Mouse (Mus musculus) heart, adult 2 months (tissue): ENCODE data around the gene Vtcn1. TPM values are rescaled to one million over a fixed set of nuclear protein-coding genes. Genes with fewer than 3 reads are reported as not detected.

Experiments
- DNase-seq, 2 experiments: peaks; one replicate each; pipeline ENCODE4 v3.0.0; 2021
- H3K27ac ChIP-seq: fragments of 200-600 bp; 2 replicates; pipeline ENCODE4 v1.8.1; 2022
- H3K27me3 ChIP-seq: fragments of 200-500 bp; 2 replicates; pipeline ENCODE4 v1.6.1; 2012; ENCODE audit warnings: mild to moderate bottlenecking, low read length, inconsistent platforms, mixed read lengths; ENCODE audit not compliant: control insufficient read depth, insufficient read depth
- H3K36me3 ChIP-seq: fragments of 200-500 bp; 2 replicates; pipeline ENCODE4 v1.6.1; 2012; ENCODE audit warnings: low read length, inconsistent platforms; ENCODE audit not compliant: control insufficient read depth, insufficient read depth
- H3K4me1 ChIP-seq: fragments of 200-500 bp; 2 replicates; pipeline ENCODE4 v1.6.1; 2011; ENCODE audit warnings: low read length; ENCODE audit not compliant: control insufficient read depth, insufficient read depth
- H3K4me3 ChIP-seq: fragments of 200-600 bp; 2 replicates; pipeline ENCODE4 v1.8.1; 2022
- H3K79me2 ChIP-seq: fragments of 200-500 bp; replicated peaks from 2 replicates; pipeline ENCODE4 v1.6.1; 2012; ENCODE audit warnings: mild to moderate bottlenecking, inconsistent platforms, low read length, moderate library complexity, mixed read lengths; ENCODE audit not compliant: control insufficient read depth, insufficient read depth
- H3K9ac ChIP-seq: fragments of 200-500 bp; 2 replicates; pipeline ENCODE4 v1.6.1; 2012; ENCODE audit warnings: low read depth, mild to moderate bottlenecking, control low read depth, inconsistent platforms, low read length, mixed read lengths
- CTCF ChIP-seq: fragments of 200-600 bp; IDR thresholded peaks from 2 replicates; pipeline ENCODE4 v1.8.1; 2022; ENCODE audit warnings: antibody characterized with exemption, mild to moderate bottlenecking, moderate library complexity
- EP300 ChIP-seq: fragments of 200-500 bp; IDR thresholded peaks from 2 replicates; pipeline ENCODE4 v1.6.1; 2011; ENCODE audit warnings: low read depth, low read length, control low read depth; ENCODE audit not compliant: insufficient read depth
- WGBS: fragments of 180-500 bp; shearing (Covaris S2); methylation state at CpG from one replicate; pipeline ENCODE4 v1.1.7; 2018; 5-methylcytosine and 5-hydroxymethylcytosine counted together
- intact Hi-C: fragments of 180-260 bp; cut with DNase I; formaldehyde crosslinking; loops from one replicate; pipeline ENCODE4 v1.15.1; 2025
- polyA plus RNA-seq: library from polyadenylated mRNA; depleted of rRNA; stranded (reverse); fragments of >200 nt; gene quantifications from 2 replicates; pipeline ENCODE4 v1.2.3, GENCODE M21; 2012; rRNA removed
- total RNA-seq, 2 experiments: library from RNA; stranded (reverse); gene quantifications; 2 replicates each; pipeline ENCODE4 v1.2.3; 2021

The Vtcn1 gene
- total and polyA plus RNA-seq, 3 experiments, result 0.32 to 0.92 (median 0.44) TPM

DNA sequence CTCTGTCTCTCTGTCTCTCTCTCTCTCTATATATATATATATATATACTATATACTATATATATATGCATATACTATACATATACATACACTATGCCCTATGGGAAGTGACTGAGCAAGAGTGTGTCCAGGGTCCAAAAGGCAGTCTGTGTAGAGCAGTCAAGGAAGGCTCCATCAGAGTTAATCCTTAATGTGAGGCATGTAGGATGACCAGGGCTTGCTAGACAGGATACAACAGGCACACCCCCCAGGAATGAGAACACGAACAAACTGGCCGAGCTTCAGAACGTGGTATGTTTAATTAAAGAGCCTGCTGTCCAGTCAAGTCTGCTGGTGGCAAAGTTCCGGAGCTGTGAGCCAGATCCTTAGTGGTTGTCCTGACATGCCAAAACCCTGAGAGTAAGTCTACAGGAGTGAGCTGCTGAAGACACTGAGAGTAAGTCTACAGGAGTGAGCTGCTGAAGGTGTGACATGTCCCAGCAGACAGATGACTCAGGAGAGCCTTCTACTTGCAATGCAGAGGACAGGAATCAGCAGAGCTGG, 115.3 kb downstream of the Vtcn1 start:
- H3K27ac ChIP-seq, result no peak overlapping the region
- peak; percentile 35 for TF ChIP-seq CTCF
- TF ChIP-seq EP300, result no peak
- WGBS, result 75% methylated on average over 4 of the region's 4 CpGs
- no peaks in the 10 kb centered on the region for H3K4me1 ChIP-seq
- H3K9ac ChIP-seq, result no peak overlapping the region
- H3K4me3 ChIP-seq, result no peak overlapping the region
- H3K36me3 ChIP-seq, result no peaks in the 10 kb centered on the region
- intact Hi-C loops, result no loop called here
- no peaks in the 10 kb centered on the region for H3K27me3 ChIP-seq
- H3K79me2 ChIP-seq, result no peaks in the 10 kb centered on the region
- DNase-seq, result no peak

Other genes starting within 250 kb of the Vtcn1 start
- 10 to 100 TPM; 48.0 to 49.8 TPM for gene Man1a2, start 140.0 kb upstream of the Vtcn1 start, total RNA-seq
- gene Man1a2, start 140.0 kb upstream of the Vtcn1 start, polyA plus RNA-seq, result 3.8 and 8.0 TPM in 2 replicates
- 10 to 100 TPM in 1 of 2 experiments, 1 to 10 TPM in 1; 9.6 to 10.3 TPM for gene Trim45, start 96.7 kb downstream of the Vtcn1 start, total RNA-seq
- 2.5 and 2.7 TPM in 2 replicates for gene Trim45, start 96.7 kb downstream of the Vtcn1 start, polyA plus RNA-seq
- gene Ttf2, start 144.2 kb downstream of the Vtcn1 start, total RNA-seq, result 1 to 10 TPM; 1.8 to 2.0 TPM
- 1.6 and 2.6 TPM in 2 replicates for gene Ttf2, start 144.2 kb downstream of the Vtcn1 start, polyA plus RNA-seq
- under 1 TPM; 0.13 to 0.23 TPM for gene Cd101, start 204.1 kb downstream of the Vtcn1 start, total RNA-seq
- 0.41 and 0.50 TPM in 2 replicates for gene Cd101, start 204.1 kb downstream of the Vtcn1 start, polyA plus RNA-seq